Mouse (Mus musculus): ENCODE data around the gene Zfp637.

DNA sequence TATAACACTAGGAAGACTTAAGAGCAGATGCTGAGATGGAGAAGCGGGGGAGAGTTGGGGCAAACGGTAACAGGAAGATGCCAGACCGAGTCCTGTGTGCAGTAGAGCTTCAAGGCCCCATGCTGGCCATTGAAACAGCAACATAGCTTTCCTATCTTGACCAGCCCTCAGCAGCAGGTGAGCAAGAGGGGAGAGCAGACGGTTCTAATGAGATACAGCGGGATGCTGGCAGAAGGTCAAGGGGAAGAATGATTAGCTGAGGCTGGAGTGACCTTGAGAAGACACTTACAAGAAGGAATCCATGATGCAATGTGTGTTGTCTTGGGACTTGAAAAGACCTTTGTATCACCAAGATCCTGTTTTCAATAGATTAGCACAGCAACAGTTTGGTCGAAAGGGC, 39.2 kb upstream of the Zfp637 start:
- no peak for TF ChIP-seq CTCF (IDR thresholded peaks at IDR 0.05; ENCODE audit: borderline replicate concordance, extremely low read depth, insufficient read depth, insufficient read length)
- no peak for TF ChIP-seq POLR2A (IDR thresholded peaks at IDR 0.05; ENCODE audit: borderline replicate concordance, extremely low read depth, insufficient read depth, insufficient read length, poor library complexity, severe bottlenecking)
